Mouse (Mus musculus) liver, adult 2 months (tissue): ENCODE results near the gene Ncoa6.

ENCODE experiments used
- CTCF ChIP-seq: fragments of 200-500 bp; IDR thresholded peaks from 2 replicates; pipeline ENCODE4 v1.5.1; 2011; ENCODE audit warnings: low read depth, low read length, control low read depth
- POLR2A ChIP-seq: fragments of 200-500 bp; IDR thresholded peaks from 2 replicates; pipeline ENCODE4 v1.6.1; 2011; ENCODE audit warnings: low read length, control low read depth; ENCODE audit not compliant: insufficient read depth; ENCODE audit errors: extremely low read depth

- TF ChIP-seq POLR2A: no peak
- TF ChIP-seq CTCF: no peak
Observed at GRCm38 (mm10) chr2:155451256-155451655, 22.4 kb downstream of the Ncoa6 start.
